Mouse (Mus musculus) ES-E14 (cell line): ENCODE results near the gene Olfr111.
"Not testable (repeated sequence)": the region's sequence is repeated elsewhere in the genome, so short reads cannot be mapped to it uniquely, and the experiment has no call there.

Experiments
- CHD2 ChIP-seq: IDR thresholded peaks from 2 replicates; pipeline ENCODE4 v1.6.1; 2014; ENCODE audit warnings: mild to moderate bottlenecking, low read depth, low read length, inconsistent platforms
- HCFC1 ChIP-seq: IDR thresholded peaks from 2 replicates; pipeline ENCODE4 v1.6.1; 2012; ENCODE audit warnings: low read length, inconsistent platforms, borderline replicate concordance; ENCODE audit not compliant: insufficient read depth
- MAFK ChIP-seq: IDR thresholded peaks from 2 replicates; pipeline ENCODE4 v1.6.1; 2014; ENCODE audit warnings: mild to moderate bottlenecking, low read depth, low read length, inconsistent platforms; ENCODE audit not compliant: insufficient read depth
- ZC3H11A ChIP-seq: IDR thresholded peaks from 2 replicates; pipeline ENCODE4 v1.6.1; 2012; ENCODE audit warnings: low read depth, mild to moderate bottlenecking, inconsistent platforms, low read length, borderline replicate concordance
- ZNF384 ChIP-seq: IDR thresholded peaks from 2 replicates; pipeline ENCODE4 v1.6.1; 2012; ENCODE audit warnings: low read depth, low read length, inconsistent platforms

- not testable (repeated sequence) for TF ChIP-seq HCFC1, MAFK, ZNF384, ZC3H11A, CHD2
Measured at GRCm38 (mm10) chr17:37524612-37525011, 16.8 kb downstream of the Olfr111 start.
